Mouse (Mus musculus): ENCODE data around the gene Crim1.

DNA sequence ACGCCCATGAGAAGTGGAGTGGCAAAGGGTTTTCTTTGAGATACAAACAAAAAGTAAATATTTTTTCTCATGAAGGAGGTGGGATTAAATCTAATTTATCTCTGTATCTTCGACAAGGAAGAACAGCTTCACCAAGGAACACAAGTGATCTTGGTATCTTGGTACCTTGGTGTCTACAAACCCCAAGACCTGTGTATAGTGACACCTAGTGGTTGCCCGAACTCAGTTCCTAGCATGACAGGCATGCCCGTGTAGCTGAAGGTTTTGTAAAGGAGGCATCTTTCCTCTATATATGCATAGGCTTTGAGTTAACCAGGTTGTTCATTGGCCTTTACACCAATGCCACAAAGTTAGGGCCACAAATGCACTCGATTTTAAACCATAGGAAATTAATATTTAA lies 36.8 kb upstream of the Crim1 start:
- TF ChIP-seq POLR2A (IDR thresholded peaks at IDR 0.05; ENCODE audit: control insufficient read depth, extremely low read depth, insufficient read depth, low read length, poor library complexity) (no peak), CTCF (IDR thresholded peaks at IDR 0.05; ENCODE audit: borderline replicate concordance, control insufficient read depth, extremely low read depth, insufficient read depth, low read length, poor library complexity) (no peak)
